Mouse (Mus musculus): ENCODE measurements at regions not wholly inside any gene's neighbourhood (a gene's known extent, or its start where the extent isn't known, plus 50 kb on each side); places are given as distances from the start of the nearest gene placed in this dataset.

- no peaks in the 10 kb centered on the region for H3K36me3 ChIP-seq (ENCODE audit: control insufficient read depth, insufficient read depth, low read length, poor library complexity, severe bottlenecking)
- no peak for DNase-seq (ENCODE audit: low read depth, low spot score)
- no peaks in the 10 kb centered on the region; the same call in 1 of the 2 replicates for H3K27me3 ChIP-seq (ENCODE audit: control insufficient read depth, insufficient read depth, low read length, poor library complexity, severe bottlenecking)
Observed at GRCm38 (mm10) chr13:92911660-92912284, 67.2 kb downstream of the Mtx3 start.

- H3K27me3 ChIP-seq (ENCODE audit: control insufficient read depth, insufficient read depth, low read length, poor library complexity, severe bottlenecking), result no peaks in the 10 kb centered on the region; the same call in 1 of the 2 replicates
- no peaks in the 10 kb centered on the region for H3K36me3 ChIP-seq (ENCODE audit: control insufficient read depth, insufficient read depth, low read length, poor library complexity, severe bottlenecking)
- DNase-seq (ENCODE audit: low read depth, low spot score), result no peak
Observed at GRCm38 (mm10) chr13:92912661-92913060, 68.1 kb downstream of the Mtx3 start.

- H3K27me3 ChIP-seq (ENCODE audit: control insufficient read depth, insufficient read depth, low read length, poor library complexity, severe bottlenecking), result no peaks in the 10 kb centered on the region; the same call in 1 of the 2 replicates
- DNase-seq (ENCODE audit: low read depth, low spot score), result no peak
- no peaks in the 10 kb centered on the region for H3K36me3 ChIP-seq (ENCODE audit: control insufficient read depth, insufficient read depth, low read length, poor library complexity, severe bottlenecking)
Observed at GRCm38 (mm10) chr13:92914631-92915030, 70.1 kb downstream of the Mtx3 start.

GRCm38 (mm10) chr13:92915221-92915839 lies 70.8 kb downstream of the Mtx3 start:
- no peak for DNase-seq (ENCODE audit: low read depth, low spot score)
- Histone ChIP-seq H3K27me3 (ENCODE audit: control insufficient read depth, insufficient read depth, low read length, poor library complexity, severe bottlenecking) (no peaks in the 10 kb centered on the region; the same call in 1 of the 2 replicates), H3K36me3 (ENCODE audit: control insufficient read depth, insufficient read depth, low read length, poor library complexity, severe bottlenecking) (no peaks in the 10 kb centered on the region)

GRCm38 (mm10) chr13:92915948-92916710 lies 71.6 kb downstream of the Mtx3 start:
- no peak for DNase-seq (ENCODE audit: low read depth, low spot score)
- Histone ChIP-seq H3K27me3 (ENCODE audit: control insufficient read depth, insufficient read depth, low read length, poor library complexity, severe bottlenecking) (no peaks in the 10 kb centered on the region; the same call in 1 of the 2 replicates), H3K36me3 (ENCODE audit: control insufficient read depth, insufficient read depth, low read length, poor library complexity, severe bottlenecking) (no peaks in the 10 kb centered on the region)

- no peak for DNase-seq (ENCODE audit: low read depth, low spot score)
- Histone ChIP-seq H3K36me3 (ENCODE audit: control insufficient read depth, insufficient read depth, low read length, poor library complexity, severe bottlenecking) (no peaks in the 10 kb centered on the region), H3K27me3 (ENCODE audit: control insufficient read depth, insufficient read depth, low read length, poor library complexity, severe bottlenecking) (no peaks in the 10 kb centered on the region)
Observed at GRCm38 (mm10) chr13:92919882-92920281, 75.3 kb downstream of the Mtx3 start.

- DNase-seq (ENCODE audit: low read depth, low spot score), result no peak
- Histone ChIP-seq H3K36me3 (ENCODE audit: control insufficient read depth, insufficient read depth, low read length, poor library complexity, severe bottlenecking) (no peaks in the 10 kb centered on the region), H3K27me3 (ENCODE audit: control insufficient read depth, insufficient read depth, low read length, poor library complexity, severe bottlenecking) (no peaks in the 10 kb centered on the region)
Observed at GRCm38 (mm10) chr13:92921936-92922335, 77.4 kb downstream of the Mtx3 start.

GRCm38 (mm10) chr13:92923496-92923895 lies 78.9 kb downstream of the Mtx3 start:
- DNase-seq (ENCODE audit: low read depth, low spot score), result peak; percentile 61
- no peaks in the 10 kb centered on the region for H3K36me3 ChIP-seq (ENCODE audit: control insufficient read depth, insufficient read depth, low read length, poor library complexity, severe bottlenecking)
- no peaks in the 10 kb centered on the region for H3K27me3 ChIP-seq (ENCODE audit: control insufficient read depth, insufficient read depth, low read length, poor library complexity, severe bottlenecking)

GRCm38 (mm10) chr13:92924021-92924420 lies 79.5 kb downstream of the Mtx3 start:
- no peak for DNase-seq (ENCODE audit: low read depth, low spot score)
- Histone ChIP-seq H3K27me3 (ENCODE audit: control insufficient read depth, insufficient read depth, low read length, poor library complexity, severe bottlenecking) (no peaks in the 10 kb centered on the region), H3K36me3 (ENCODE audit: control insufficient read depth, insufficient read depth, low read length, poor library complexity, severe bottlenecking) (no peaks in the 10 kb centered on the region)

GRCm38 (mm10) chr13:92925196-92925595 lies 80.6 kb downstream of the Mtx3 start:
- no peaks in the 10 kb centered on the region for H3K27me3 ChIP-seq (ENCODE audit: control insufficient read depth, insufficient read depth, low read length, poor library complexity, severe bottlenecking)
- no peaks in the 10 kb centered on the region for H3K36me3 ChIP-seq (ENCODE audit: control insufficient read depth, insufficient read depth, low read length, poor library complexity, severe bottlenecking)
- DNase-seq (ENCODE audit: low read depth, low spot score), result no peak

- Histone ChIP-seq H3K27me3 (ENCODE audit: control insufficient read depth, insufficient read depth, low read length, poor library complexity, severe bottlenecking) (no peaks in the 10 kb centered on the region), H3K36me3 (ENCODE audit: control insufficient read depth, insufficient read depth, low read length, poor library complexity, severe bottlenecking) (no peaks in the 10 kb centered on the region)
- DNase-seq (ENCODE audit: low read depth, low spot score), result no peak
Observed at GRCm38 (mm10) chr13:92928551-92928950, 84.0 kb downstream of the Mtx3 start.

GRCm38 (mm10) chr13:92931696-92932095 lies 87.1 kb downstream of the Mtx3 start:
- no peaks in the 10 kb centered on the region for H3K36me3 ChIP-seq (ENCODE audit: control insufficient read depth, insufficient read depth, low read length, poor library complexity, severe bottlenecking)
- no peaks in the 10 kb centered on the region for H3K27me3 ChIP-seq (ENCODE audit: control insufficient read depth, insufficient read depth, low read length, poor library complexity, severe bottlenecking)
- DNase-seq (ENCODE audit: low read depth, low spot score), result no peak

- H3K27me3 ChIP-seq (ENCODE audit: control insufficient read depth, insufficient read depth, low read length, poor library complexity, severe bottlenecking), result no peaks in the 10 kb centered on the region
- no peaks in the 10 kb centered on the region for H3K36me3 ChIP-seq (ENCODE audit: control insufficient read depth, insufficient read depth, low read length, poor library complexity, severe bottlenecking)
- no peak for DNase-seq (ENCODE audit: low read depth, low spot score)
Observed at GRCm38 (mm10) chr13:92939032-92939431, 94.5 kb downstream of the Mtx3 start.

GRCm38 (mm10) chr13:92940610-92941009 lies 96.0 kb downstream of the Mtx3 start:
- peak; percentile 40 for DNase-seq (ENCODE audit: low read depth, low spot score)
- Histone ChIP-seq H3K27me3 (ENCODE audit: control insufficient read depth, insufficient read depth, low read length, poor library complexity, severe bottlenecking) (no peaks in the 10 kb centered on the region), H3K36me3 (ENCODE audit: control insufficient read depth, insufficient read depth, low read length, poor library complexity, severe bottlenecking) (no peaks in the 10 kb centered on the region)

GRCm38 (mm10) chr13:92948560-92948959 lies 104.0 kb downstream of the Mtx3 start:
- no peaks in the 10 kb centered on the region for H3K27me3 ChIP-seq (ENCODE audit: control insufficient read depth, insufficient read depth, low read length, poor library complexity, severe bottlenecking)
- DNase-seq (ENCODE audit: low read depth, low spot score), result peak; percentile 56

More at GRCm38 (mm10) chr13:92948560-92948959, 104.0 kb downstream of the Mtx3 start:
- no peaks in the 10 kb centered on the region for H3K36me3 ChIP-seq (ENCODE audit: control insufficient read depth, insufficient read depth, low read length, poor library complexity, severe bottlenecking)

All from splenic B cell, adult 2 months (primary cell).